8 mouse cellular contexts compared by ENCODE assay signal in the genomic region with DNA sequence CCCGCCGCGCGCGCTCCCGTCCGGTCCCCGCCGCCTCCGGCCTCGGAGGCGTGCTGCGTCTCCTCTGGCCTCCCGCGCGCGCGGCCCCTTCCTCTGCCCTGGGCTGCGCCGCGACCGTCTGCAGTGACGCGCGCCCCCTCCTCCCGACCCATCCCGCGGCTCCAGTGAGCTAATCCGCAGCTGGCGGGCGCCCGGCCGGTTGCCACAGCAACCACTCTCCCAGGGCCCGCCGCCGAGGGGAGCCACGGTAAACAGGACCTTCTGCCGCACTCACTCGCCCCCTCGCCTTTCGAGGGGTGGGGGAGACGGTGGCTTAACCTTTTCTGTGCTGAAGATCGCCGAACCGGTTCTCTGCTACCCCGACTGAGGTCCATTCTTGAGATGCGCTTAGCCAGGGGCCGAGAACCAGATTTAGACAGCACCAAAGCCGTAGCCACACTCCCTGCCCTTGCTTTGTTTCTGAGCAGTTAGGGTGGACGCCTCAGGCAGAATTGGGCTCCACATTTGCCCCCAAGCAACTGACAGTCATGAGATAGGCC. TPM values are rescaled to one million over a fixed set of nuclear protein-coding genes. Genes with fewer than 3 reads are reported as not detected.
DNase-seq lines count a peak whose midpoint lies in the region; ATAC-seq and TF ChIP-seq lines count a peak whose summit lies in the region.

Gene Dennd2a, minus strand, starts transcription at position 145 of the 539 bp plus-strand sequence.

- H3K4me1 ChIP-seq in intestine, embryonic 16.5 days (ENCODE audit: control insufficient read depth, insufficient read depth, low read length) = peaks cover 30% of the 10 kb centered on the region
- peaks cover 54% of the 10 kb centered on the region for H3K4me1 ChIP-seq in midbrain, embryonic 10.5 days
- H3K4me1 ChIP-seq in small intestine, adult 2 months (ENCODE audit: control insufficient read depth, insufficient read depth, insufficient read length, low read length) = peaks cover 11% of the 10 kb centered on the region

- WGBS in intestine, embryonic 16.5 days = under 1% methylated on average over 50 of the region's 50 CpGs
- under 1% methylated on average over 50 of the region's 50 CpGs for WGBS in midbrain, embryonic 10.5 days
- WGBS in small intestine, adult 2 months = 6% methylated on average over 49 of the region's 50 CpGs

- H3K27me3 ChIP-seq in intestine, embryonic 16.5 days (replicated peaks; ENCODE audit: control insufficient read depth, insufficient read depth, low read length) = no peaks in the 10 kb centered on the region
- no peaks in the 10 kb centered on the region for H3K27me3 ChIP-seq in midbrain, embryonic 10.5 days (ENCODE audit: low read depth, poor library complexity, severe bottlenecking)
- peaks cover 23% of the 10 kb centered on the region for H3K27me3 ChIP-seq in small intestine, adult 2 months (ENCODE audit: control insufficient read depth, insufficient read depth, low read length)

- peak; percentile 17 for DNase-seq in CD4-positive, CD25-positive, alpha-beta regulatory T cell, adult 2 months (ENCODE audit: low read depth, low spot score)
- DNase-seq in embryo, embryonic 9.5 days (ENCODE audit: extremely low spot score) = peak; percentile 94
- no peak for DNase-seq in gonadal fat pad, adult 2 months (ENCODE audit: low read depth)
- peak; percentile 86 for DNase-seq in left cerebral cortex, postnatal 25 days (ENCODE audit: low spot score in 2 of 2)
- DNase-seq in midbrain, embryonic 10.5 days (ENCODE audit: low spot score) = peak; percentile 96

- peak within 1 kb of the TSS; percentile 79 for H3K4me3 ChIP-seq in intestine, embryonic 16.5 days (ENCODE audit: low read length)
- H3K4me3 ChIP-seq in midbrain, embryonic 10.5 days = peak within 1 kb of the TSS; percentile 92
- H3K4me3 ChIP-seq in small intestine, adult 2 months (ENCODE audit: low read depth, low read length) = peak within 1 kb of the TSS; percentile 71

- TF ChIP-seq POLR2A in small intestine, adult 2 months (IDR thresholded peaks at IDR 0.05; ENCODE audit: low read depth, low read length) = no peak; the same call in 1 of the 2 replicates

- intact Hi-C loops in left cerebral cortex, postnatal 25 days (cut with DNase I) = loop anchor here (5.0 kb wide), 1 partner anchor 40 kb away; no protein-coding TSS in a partner anchor

- H3K4me2 ChIP-seq in intestine, embryonic 16.5 days (ENCODE audit: low read depth, low read length) = peak within 1 kb of the TSS; percentile 84

- H3K9me3 ChIP-seq in intestine, embryonic 16.5 days (ENCODE audit: control insufficient read depth, low read length) = no peaks in the 10 kb centered on the region
- no peaks in the 10 kb centered on the region for H3K9me3 ChIP-seq in midbrain, embryonic 10.5 days (replicated peaks)

- ATAC-seq in CD4-positive, CD25-positive, alpha-beta regulatory T cell, adult 4 months = no peak
- peak; percentile 91 for ATAC-seq in intestine, embryonic 16.5 days

- H3K36me3 ChIP-seq in intestine, embryonic 16.5 days (ENCODE audit: control insufficient read depth, insufficient read depth, low read length) = no peaks in the 10 kb centered on the region
- peaks cover 18% of the 10 kb centered on the region for H3K36me3 ChIP-seq in midbrain, embryonic 10.5 days
- no peaks in the 10 kb centered on the region for H3K36me3 ChIP-seq in small intestine, adult 2 months (ENCODE audit: control insufficient read depth, insufficient read depth, low read length)

- TF ChIP-seq CTCF in small intestine, adult 2 months (IDR thresholded peaks at IDR 0.05; ENCODE audit: extremely low read depth, insufficient read length, insufficient replicate concordance, low read depth, low read length) = no peak

- H3K9ac ChIP-seq in intestine, embryonic 16.5 days (ENCODE audit: low read depth, low read length) = peak within 1 kb of the TSS; percentile 89

- peak within 1 kb of the TSS; percentile 86 for H3K27ac ChIP-seq in intestine, embryonic 16.5 days (ENCODE audit: low read length)
- H3K27ac ChIP-seq in midbrain, embryonic 10.5 days (replicated peaks) = peak within 1 kb of the TSS; percentile 100
- H3K27ac ChIP-seq in small intestine, adult 2 months (ENCODE audit: insufficient read depth, low read depth, low read length) = peak within 1 kb of the TSS; percentile 60; the same call in 1 of the 2 replicates

RNA-seq across cellular contexts. Expression of gene Dennd2a, which starts in this region (rescaled TPM):
- under 1 TPM in 1 of 2 experiments, not detected in 1; 0.65 TPM for polyA plus RNA-seq in CD4-positive, CD25-positive, alpha-beta regulatory T cell, adult 4 months (2017; shearing (Covaris generic))
- 11.2 and 12.0 TPM in 2 replicates for polyA plus RNA-seq in gonadal fat pad, adult 2 months (2012; rRNA removed)
- polyA plus RNA-seq in intestine, embryonic 16.5 days (2015; fragmentation: Nextera tagmentation; extraction: Ambion mirVana) = 6.5 and 8.1 TPM in 2 replicates
- total RNA-seq in left cerebral cortex, postnatal 25 days (2021) = 10 to 100 TPM; 20.2 to 22.0 TPM
- polyA plus RNA-seq in midbrain, embryonic 10.5 days (2016; fragmentation: Nextera tagmentation; extraction: Ambion mirVana) = 42.3 and 50.6 TPM in 2 replicates
- polyA plus RNA-seq in small intestine, adult 2 months (2012; rRNA removed) = 1.9 and 2.7 TPM in 2 replicates
